Mouse (Mus musculus) heart, adult 2 months (tissue): ENCODE results near the gene Porcn.

Experiments used
- EP300 ChIP-seq: fragments of 200-500 bp; IDR thresholded peaks from 2 replicates; pipeline ENCODE4 v1.6.1; 2011; ENCODE audit warnings: low read depth, low read length, control low read depth; ENCODE audit not compliant: insufficient read depth
- POLR2A ChIP-seq: fragments of 200-500 bp; IDR thresholded peaks from 2 replicates; pipeline ENCODE4 v1.6.1; 2011; ENCODE audit warnings: mild to moderate bottlenecking, low read depth, low read length, control low read depth; ENCODE audit not compliant: insufficient read depth

- TF ChIP-seq EP300 (no peak), POLR2A (no peak)
These were observed 17.1 kb upstream of the Porcn start for GRCm38 (mm10) chrX:8223473-8223872.
